Mouse (Mus musculus): ENCODE data around the gene Bag5. TPM values are rescaled to one million over a fixed set of nuclear protein-coding genes. Genes with fewer than 3 reads are reported as not detected.

Bag5 gene
- total RNA-seq, 2 experiments from 2014 or later = 25.8 to 29.2 TPM

- no peak for ATAC-seq (replicated peaks; ENCODE audit: poor library complexity)
Measured at GRCm38 (mm10) chr12:111660628-111661027, 52.4 kb downstream of the Bag5 start.

Other genes starting within 250 kb of the Bag5 start
- not detected in 2 replicates for gene Gm266, start 227.4 kb downstream of the Bag5 start, total RNA-seq (2015)
- gene Gm266, start 227.4 kb downstream of the Bag5 start, total RNA-seq (2017) = not detected in 2 replicates
- 349 and 403 TPM in 2 replicates for gene Eif5, start 175.2 kb downstream of the Bag5 start, total RNA-seq (2015)
- 221 and 322 TPM in 2 replicates for gene Eif5, start 175.2 kb downstream of the Bag5 start, total RNA-seq (2017)
- gene Mark3, start 138.7 kb downstream of the Bag5 start, total RNA-seq (2015) = 60.2 and 88.1 TPM in 2 replicates
- gene Mark3, start 138.7 kb downstream of the Bag5 start, total RNA-seq (2017) = 63.5 and 73.1 TPM in 2 replicates
- 0.85 and 1.8 TPM in 2 replicates for gene Ckb, start 40.9 kb downstream of the Bag5 start, total RNA-seq (2015)
- gene Ckb, start 40.9 kb downstream of the Bag5 start, total RNA-seq (2017) = 2.0 and 4.1 TPM in 2 replicates
- 8.6 and 8.8 TPM in 2 replicates for gene Trmt61a, start 35.2 kb downstream of the Bag5 start, total RNA-seq (2015)
- 8.0 and 11.2 TPM in 2 replicates for gene Trmt61a, start 35.2 kb downstream of the Bag5 start, total RNA-seq (2017)
- gene Apopt1, start within 50 bp of the Bag5 start, total RNA-seq (2015) = 67.5 and 72.1 TPM in 2 replicates
- 54.7 and 55.7 TPM in 2 replicates for gene Apopt1, start within 50 bp of the Bag5 start, total RNA-seq (2017)
- gene Klc1, start 45.6 kb upstream of the Bag5 start, total RNA-seq (2015) = 20.8 and 24.1 TPM in 2 replicates
- 37.9 and 76.1 TPM in 2 replicates for gene Klc1, start 45.6 kb upstream of the Bag5 start, total RNA-seq (2017)
- 8.8 and 14.8 TPM in 2 replicates for gene Xrcc3, start 100.6 kb upstream of the Bag5 start, total RNA-seq (2015)
- 8.2 and 15.1 TPM in 2 replicates for gene Xrcc3, start 100.6 kb upstream of the Bag5 start, total RNA-seq (2017)
- gene Zfyve21, start 100.9 kb upstream of the Bag5 start, total RNA-seq (2015) = 7.5 and 8.7 TPM in 2 replicates
- gene Zfyve21, start 100.9 kb upstream of the Bag5 start, total RNA-seq (2017) = 7.5 and 9.6 TPM in 2 replicates
- 5.4 and 9.3 TPM in 2 replicates for gene Ppp1r13b, start 194.9 kb upstream of the Bag5 start, total RNA-seq (2015)
- 3.7 and 7.5 TPM in 2 replicates for gene Ppp1r13b, start 194.9 kb upstream of the Bag5 start, total RNA-seq (2017)

All from megakaryocyte progenitor cell, adult 5-6 weeks (primary cell).